Mouse (Mus musculus): ENCODE results near the gene Batf. TPM values are rescaled to one million over a fixed set of nuclear protein-coding genes. Genes with fewer than 3 reads are reported as not detected.
"Not testable (repeated sequence)": the region's sequence is repeated elsewhere in the genome, so short reads cannot be mapped to it uniquely, and the experiment has no call there.

Gene Batf
- total RNA-seq, 2 experiments from 2014 or later, result not detected

DNA sequence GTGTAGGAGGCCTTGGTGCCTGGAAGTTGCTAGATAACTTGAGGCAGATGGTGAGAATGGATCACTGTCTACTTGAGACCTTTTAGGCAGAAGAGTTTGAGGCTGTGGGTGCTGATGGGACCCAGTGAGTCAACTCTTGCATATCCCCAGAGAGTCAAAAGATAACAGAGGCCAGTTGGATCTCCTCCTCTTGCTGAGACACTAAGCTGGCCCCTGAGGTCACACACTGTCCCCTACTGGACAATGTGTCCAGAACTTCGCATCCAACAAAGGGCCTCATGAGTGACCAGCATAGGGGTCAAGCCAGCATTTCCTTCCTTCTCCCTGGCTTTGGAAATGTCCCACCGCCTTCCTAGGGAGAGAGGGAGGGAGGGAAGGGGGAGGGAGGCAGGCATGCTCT is 6.7 kb upstream of the Batf start:
- intact Hi-C loops (cut with DNase I), result no loop called here

DNA sequence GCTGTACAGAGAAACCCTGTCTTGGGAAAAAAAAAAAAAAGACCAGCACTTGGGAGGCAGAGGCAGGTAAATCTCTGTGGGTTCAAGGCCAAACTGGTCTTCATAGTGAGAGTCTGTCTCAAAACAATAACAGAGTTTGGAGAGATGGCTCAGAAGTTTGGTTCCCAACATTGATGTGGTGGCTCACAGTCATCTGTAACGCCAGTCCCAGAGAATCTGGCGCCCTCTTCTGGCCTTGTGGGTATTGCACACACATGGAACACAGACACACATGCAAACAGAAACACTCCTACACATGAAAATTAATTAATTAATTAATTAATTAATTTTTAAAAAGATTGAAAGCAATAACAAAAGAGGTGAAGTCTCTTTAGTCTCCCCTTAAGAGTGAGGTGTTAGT is 4.1 kb upstream of the Batf start:
- DNase-seq, result no peak

More for the DNA sequence above, 6.7 kb upstream of the Batf start:
- no peak for DNase-seq

DNA sequence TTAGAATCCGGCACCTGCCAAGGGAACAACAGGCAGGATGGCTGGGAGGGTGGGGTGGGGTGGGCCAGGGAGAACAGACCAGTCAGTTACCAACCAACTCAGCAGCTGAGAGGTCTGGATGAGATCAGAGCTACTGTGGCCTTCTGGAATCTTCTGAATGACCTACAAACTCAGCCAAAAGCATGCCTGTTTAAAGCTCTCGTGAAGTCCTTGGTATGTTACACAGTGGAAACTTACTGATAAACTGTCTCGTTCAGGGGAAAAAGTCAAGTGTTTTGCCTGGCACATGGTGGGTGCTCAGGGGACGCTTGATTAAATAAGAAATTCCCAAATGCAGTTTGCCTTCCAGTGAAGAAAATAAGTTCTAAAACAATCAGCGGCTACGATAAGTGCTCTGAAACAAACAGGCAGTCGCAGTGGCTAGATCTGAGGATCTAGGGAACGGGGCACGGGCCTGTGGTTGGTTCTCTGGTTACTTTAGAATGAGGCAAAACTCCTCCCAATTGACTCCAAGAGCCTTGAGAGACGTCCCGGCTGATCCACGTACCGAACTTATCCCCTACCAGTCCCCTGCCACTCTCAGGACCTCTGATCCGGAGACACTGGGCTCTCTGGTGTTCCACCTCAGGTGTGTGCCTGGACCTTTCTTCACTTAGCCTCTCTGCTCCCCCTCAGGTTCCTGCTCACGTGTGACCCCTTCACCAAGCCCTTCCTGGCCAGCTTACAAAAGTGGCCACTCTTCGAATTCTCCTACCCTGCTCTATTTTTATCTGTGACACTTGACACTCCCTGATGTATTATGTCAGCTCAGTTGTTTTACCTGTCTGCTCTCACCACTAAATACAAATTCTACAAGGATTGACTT is 1.8 kb upstream of the Batf start:
- no peak for DNase-seq
- intact Hi-C loops (cut with DNase I), result no loop called here

More for the DNA sequence above, 4.1 kb upstream of the Batf start:
- intact Hi-C loops (cut with DNase I), result no loop called here

DNA sequence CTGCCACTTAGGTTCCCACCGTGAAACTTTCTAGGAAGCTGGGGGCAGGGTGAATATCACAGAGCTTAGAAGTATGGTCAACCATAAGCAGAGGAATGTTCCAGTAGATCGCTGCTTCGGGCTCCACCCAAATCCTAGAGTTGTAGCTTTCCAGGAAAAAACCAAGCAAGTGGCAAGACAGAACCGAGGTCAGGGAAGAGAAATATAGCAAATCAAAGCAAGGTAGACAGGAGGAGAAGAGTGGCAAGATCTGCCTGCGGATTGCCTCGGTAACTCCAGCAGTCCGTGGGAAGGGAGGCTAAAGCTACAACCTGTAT is 706 bp downstream of the Batf start:
- DNase-seq, result no peak
- intact Hi-C loops (cut with DNase I), result no loop called here

DNA sequence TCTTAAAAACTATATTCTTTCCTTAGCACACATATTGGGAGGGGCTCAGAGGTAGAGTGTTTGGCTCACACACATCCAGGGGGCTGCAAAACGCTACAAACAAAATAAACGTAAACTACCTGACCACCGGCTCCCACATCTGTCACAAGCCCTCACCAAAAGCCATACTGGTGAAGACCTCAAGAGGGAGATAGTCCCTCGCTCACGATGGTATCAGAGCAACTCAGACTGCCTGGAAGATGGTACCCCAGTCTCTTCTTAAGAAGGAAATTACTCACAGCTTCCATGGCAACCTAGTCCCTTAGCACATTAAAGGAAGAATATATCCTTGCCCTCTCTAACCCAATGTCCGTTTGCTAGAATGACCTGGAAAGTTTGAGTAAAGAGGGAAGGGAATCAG is 1.4 kb downstream of the Batf start:
- no peak for DNase-seq
- intact Hi-C loops (cut with DNase I), result no loop called here

DNA sequence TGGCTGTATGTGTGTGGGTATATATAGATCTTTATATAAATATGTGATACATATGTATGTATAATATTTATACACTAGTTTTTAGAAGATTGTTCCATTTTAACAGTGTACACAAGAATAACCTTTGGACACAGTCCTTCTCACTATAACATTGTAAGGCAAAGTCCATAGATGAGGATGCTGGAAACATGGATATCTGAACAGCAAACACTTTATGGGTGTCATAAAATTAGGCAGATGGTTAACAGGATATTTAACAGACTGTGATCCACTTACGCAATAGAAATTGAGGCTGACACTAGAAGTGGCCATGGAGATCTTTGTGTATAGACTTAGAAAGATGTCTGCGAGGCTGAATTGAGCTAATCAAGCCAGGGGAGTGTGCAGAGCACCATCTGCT is 9.3 kb downstream of the Batf start:
- intact Hi-C loops (cut with DNase I), result no loop called here
- DNase-seq, result no peak

DNA sequence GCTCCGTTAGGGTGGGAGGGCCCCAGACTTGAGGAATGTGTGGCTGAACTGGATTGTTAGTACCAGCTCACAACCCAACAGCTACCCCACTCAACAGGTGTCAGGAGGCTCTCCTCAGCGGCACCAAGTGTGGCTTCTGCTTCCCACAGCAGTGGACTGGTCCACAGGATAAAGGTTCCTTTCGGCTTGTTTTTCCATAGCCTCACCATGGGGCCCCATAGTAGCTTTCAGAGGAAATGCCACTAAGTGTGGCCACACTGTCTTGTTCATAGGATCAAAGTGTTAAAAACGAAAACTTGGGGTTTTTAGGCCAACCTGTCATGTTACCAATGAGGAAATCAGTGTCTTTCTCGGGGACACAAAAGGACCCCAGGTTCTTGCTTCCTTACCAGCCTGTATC is 10.0 kb downstream of the Batf start:
- DNase-seq, result no peak
- intact Hi-C loops (cut with DNase I), result no loop called here

DNA sequence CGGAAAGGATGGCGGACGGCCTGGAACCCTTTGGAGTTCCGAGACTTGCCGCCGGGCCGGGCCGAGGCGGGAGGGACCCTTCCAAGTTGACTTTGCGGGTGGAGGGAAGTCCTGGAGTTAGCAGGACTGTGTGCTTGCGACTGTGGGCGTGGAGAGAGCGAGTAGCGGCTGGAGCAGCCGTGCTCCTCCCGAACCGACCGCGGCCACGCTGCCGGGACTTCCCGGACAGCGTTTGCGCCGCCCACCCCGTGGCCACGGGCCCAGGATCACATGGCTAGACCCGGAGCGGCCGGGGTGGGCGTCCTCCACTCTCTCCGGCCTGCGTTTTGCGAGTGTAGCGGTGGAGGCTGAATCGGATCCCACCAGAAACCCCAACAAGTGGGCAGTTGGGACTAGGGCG is 11.7 kb downstream of the Batf start:
- DNase-seq; intact Hi-C loops (cut with DNase I): not testable (repeated sequence)

DNA sequence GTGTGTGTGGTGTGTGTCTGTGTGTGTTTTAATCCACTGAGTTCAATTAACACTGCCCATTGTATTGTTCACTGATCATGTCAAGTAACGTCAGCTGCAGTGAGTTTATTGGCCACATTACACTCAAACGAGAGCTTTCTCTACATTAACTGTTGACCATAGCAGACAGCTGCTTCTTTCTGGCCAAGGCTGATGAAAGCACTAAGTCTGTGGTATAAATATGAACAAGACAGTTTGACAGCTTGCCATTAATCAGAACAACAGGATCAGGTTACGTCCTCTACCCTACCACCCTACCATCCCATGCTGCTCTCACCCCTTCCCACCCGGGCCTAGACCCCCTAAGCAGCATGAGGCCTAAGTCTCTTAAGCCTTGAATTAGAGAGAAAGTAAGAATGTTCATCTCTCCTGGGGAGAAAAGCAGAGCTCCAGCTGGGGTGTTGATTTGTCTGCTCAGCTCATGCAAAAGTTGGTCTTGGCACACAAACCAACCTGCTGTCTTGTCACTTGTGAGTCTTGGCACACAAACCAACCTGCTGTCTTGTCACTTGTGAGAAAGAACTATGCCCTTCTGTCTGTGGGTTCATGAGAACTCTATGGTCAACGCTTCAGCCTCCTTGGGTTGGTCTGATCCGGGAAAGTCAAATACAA is 13.8 kb downstream of the Batf start:
- intact Hi-C loops (cut with DNase I), result no loop called here
- DNase-seq, result no peak

DNA sequence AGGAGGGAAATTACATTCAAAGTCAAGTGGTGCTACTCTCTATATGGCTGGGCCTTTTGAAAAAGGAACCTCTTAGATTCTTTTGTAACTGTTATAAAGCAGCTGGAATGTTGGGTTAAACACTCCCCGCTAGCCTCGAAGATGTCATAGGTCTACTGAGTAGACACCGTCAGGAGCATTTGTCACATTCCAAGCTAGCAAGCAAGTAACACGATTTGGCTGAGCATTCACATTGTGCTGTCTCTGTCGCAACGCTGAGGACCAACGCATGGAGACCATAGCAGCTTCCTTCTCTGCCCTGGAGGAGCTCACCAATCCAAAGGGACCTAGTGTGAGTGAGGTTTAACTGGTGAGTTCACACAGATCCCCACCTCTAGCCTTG is 14.4 kb downstream of the Batf start:
- intact Hi-C loops (cut with DNase I), result no loop called here
- DNase-seq, result no peak

DNA sequence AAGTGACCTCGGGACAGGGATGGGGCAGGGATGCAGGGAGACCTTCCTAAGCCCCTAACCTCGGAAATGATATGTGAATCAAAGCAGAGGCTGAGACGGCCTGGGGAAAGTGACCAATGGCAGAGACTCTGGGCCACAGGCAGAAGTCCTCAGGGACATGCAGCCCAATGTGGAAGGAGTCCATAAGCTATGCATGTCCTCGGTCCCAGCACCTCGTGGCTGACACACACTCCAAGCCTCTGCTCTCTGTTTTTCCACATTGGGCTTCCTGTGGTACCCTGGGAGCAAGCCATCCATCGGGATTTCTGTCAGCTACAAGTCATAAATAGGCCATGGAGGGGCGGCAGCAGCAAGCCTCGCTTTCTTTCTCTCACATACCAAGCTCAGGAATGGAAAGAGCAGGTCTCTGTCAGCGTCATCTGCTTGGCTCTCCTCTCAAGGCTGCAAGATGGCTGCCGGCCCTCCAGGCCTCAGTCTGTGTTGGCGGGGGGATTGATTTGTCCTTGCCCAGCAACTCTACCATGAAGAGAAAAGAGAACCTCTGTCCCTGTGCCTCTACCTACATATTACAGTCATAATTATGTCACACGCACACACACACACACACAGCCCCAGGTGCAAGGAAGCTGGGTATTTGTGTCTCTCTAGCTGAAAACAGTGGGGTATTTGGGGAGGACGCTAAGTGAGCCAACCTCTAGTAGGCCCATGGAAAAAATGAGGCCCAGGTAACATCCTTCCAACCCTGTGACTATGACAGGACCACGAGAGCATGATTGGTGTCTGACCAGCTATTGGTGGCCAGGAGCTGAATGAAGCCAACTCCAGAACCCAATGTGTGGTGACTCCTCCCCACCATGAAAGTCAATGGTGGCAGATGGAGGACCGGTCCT is 15.9 kb downstream of the Batf start:
- intact Hi-C loops (cut with DNase I), result no loop called here
- no peak for DNase-seq

DNA sequence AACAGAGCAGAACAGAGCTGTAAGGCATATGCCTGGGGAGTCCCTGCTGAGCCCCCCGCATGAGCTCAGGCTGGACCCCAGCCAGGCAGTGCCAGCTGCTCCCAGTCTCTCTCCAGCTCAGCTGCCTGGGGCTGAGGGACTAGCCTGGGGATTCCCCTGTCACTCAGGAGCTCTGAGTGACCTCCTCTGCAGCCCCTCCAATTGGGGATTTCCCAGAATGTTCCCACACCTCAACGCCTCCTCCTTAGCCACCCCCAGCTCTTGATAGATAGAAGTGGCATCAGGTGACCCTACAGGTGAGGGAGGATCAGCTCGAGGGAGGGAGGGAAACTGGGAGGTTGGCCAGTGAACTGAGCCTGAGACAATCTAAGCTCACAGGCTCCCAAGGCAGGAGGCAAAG is 17.0 kb downstream of the Batf start:
- DNase-seq, result no peak
- intact Hi-C loops (cut with DNase I), result no loop called here

DNA sequence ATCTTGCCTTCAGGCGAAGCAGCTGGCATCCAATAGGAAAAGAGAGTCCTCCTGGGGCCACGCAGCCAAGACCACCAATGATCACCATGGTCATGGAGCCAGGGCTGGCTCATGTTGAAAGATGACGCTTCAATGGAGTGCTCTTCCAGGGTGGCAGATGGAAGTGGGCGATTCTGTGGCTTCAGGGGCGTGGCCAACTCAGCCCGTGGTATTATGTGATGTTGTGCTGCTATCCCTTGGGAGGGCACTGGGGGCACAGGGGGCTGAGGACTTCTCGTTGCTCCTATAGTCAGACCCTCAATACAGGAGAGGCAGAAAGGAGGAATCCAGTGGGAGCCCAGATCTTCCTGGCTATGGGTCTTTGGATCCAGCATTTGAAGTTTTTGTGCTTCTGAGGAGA is 18.1 kb downstream of the Batf start:
- no peak for DNase-seq
- intact Hi-C loops (cut with DNase I), result no loop called here

DNA sequence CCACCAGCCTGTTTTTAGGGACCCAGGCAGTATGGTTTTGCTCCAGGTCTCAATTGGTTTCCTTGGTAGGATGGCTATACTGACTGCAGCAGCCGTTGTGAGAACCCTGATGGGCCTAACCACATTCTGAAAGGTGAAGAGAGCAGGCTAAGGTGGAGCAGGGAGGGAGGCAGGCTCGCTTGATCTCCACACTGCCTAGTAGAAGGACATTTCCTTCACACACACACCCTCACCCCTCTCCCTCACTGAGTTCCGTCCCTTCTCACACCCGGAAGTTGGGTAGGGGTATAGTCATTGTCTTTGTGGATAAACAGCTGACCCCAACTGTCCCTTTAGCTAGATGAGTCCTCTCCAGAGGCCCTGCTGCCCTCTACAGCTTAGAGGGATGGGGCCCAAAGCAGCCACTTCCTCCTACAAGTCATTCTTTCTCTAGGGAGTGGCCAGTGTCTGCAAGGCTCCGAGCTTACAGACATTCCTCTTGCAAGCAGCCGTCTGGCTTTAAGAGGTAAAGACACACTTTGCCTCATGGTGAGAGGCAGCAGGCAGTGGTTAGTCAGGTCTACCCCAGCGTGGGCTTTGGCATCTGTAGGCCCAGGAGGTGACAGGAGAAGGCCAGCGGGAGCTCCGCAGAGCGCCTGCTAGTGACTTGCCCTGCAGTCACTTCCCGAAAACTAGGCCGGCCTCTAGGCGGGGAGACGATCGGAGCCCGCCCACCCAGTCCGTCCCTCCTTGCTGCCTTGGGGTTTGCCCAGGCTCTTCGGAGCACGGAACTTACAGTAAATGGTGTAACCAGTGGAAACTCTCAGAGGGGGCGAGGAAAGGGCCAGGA is 18.7 kb downstream of the Batf start:
- peak; percentile 74 to 81 for DNase-seq
- intact Hi-C loops (cut with DNase I), result no loop called here

DNA sequence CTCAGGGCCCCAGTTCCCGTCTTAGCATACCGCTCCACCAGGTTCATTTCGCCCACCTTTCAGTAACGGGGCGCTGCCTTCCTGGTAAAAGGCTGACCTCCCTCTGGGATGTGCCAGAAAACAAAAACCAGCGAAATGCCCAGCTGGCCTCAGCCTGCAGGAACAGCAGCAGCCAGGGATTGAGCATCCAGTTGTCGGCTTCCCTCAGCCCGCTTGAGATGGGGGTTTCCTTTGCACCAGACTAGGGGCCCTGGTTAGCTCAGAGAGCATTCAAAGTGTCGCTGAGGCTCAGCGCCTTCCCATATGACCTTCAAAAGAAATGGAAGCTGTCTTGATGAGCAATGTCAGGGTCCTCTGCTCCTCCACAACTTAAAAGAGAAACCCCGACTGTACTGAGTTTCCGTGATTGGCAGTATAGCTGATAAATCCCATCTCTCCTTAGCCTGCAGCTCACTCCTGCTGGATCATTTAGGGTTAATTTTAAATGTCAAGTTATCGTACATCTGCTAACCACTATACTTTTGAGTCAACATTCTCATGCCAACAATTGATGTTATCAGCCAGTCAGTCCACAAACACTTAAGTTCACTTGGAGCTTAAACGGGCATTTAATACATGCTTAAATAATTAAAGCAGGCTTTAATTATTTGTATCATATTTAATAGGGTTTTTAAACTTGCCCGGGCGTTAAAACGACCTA is 19.5 kb downstream of the Batf start:
- DNase-seq, result no peak

DNA sequence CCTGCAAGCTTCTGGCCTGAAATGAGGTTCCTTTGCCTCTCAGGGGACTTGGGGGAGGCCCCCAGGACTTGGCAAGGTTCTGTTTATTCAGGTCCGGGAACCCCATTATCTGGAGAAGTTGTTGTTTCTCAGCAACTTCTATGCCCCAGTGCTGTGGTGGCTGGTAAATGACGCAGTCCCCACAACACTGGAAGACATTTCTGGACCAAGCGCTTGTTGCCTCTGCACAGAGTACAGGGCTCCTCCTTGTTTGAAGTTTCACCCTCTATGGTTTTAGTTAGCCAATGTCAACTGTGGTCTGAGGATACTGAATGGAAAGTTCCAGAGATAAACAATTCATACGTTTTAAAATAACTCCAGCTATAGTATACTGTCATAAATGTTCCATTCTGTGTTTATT is 20.4 kb downstream of the Batf start:
- intact Hi-C loops (cut with DNase I), result no loop called here
- no peak for DNase-seq

More for the DNA sequence above, 19.5 kb downstream of the Batf start:
- intact Hi-C loops (cut with DNase I), result no loop called here

DNA sequence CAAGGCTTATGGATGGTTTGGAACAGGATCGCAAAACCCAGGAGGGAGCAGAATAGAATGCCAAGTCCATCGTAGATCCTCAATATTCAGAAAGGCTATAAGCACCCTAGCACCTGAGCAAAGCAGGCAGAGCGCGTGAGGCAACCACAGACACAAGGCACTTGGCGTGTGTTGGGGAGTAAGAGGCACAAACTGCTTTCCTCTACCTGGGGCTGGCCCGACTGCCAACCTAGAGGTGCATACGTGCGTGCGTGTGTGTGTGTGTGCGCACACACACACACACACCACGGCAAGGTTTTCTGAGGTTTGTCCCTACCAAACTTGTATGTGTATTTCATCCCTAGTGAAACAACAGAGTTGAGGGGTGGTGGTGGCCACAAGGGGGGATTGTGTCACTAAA is 20.9 kb downstream of the Batf start:
- intact Hi-C loops (cut with DNase I), result no loop called here

DNA sequence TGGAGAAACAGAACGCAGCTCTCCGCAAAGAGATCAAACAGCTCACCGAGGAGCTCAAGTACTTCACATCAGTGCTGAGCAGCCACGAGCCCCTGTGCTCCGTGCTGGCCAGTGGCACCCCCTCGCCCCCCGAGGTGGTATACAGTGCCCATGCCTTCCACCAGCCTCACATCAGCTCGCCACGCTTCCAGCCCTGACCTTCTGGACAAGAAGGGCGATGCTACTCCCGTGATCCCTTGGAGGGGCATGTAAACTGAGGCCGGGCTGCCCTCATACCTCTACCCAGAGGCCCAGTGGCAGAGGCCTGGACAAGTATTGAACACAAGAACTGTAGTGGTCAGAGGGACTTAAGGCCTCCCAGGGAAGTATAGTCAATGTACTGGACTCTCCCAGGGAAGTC is 22.1 kb downstream of the Batf start:
- intact Hi-C loops (cut with DNase I), result no loop called here
- DNase-seq, result no peak

More for the DNA sequence above, 20.9 kb downstream of the Batf start:
- no peak for DNase-seq

DNA sequence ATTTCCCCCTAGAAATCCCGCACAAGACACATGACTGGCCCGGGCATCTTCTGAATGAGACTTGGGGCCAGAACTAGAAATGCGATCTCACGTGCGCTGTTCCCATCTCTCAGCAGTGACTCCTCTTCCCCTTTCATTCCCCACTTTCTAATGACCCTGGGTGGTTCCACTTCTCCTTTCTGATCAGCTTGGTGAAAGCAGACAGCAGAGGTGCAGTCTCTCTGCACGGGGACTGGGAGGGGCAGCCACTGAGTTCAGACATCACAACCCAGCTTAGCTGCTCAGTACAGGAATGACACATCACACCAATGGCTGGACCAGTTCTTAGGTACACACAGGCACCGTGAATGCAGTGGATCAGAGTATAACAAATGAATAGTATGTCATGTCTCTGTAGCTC is 24.2 kb downstream of the Batf start:
- intact Hi-C loops (cut with DNase I), result no loop called here
- DNase-seq, result no peak

DNA sequence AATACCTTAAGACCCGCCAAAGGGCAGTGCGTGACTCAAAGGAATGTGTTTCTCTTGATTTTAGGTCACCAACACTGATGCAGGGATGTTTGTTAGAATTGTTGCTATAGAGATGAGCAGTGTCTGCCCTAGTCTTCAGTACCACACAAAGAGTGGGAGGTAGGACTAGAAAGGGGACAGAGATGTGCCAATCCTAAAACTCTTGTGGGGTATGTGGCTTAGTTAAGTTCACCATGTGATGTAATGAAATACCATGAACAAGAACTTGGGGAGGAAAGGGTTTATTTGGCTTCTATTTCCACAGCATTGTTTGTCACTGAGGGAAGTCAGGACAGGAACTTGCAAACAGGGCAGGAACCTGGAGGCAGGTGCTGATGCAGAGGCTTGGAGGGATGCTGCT is 26.1 kb downstream of the Batf start:
- intact Hi-C loops (cut with DNase I), result no loop called here
- no peak for DNase-seq
